Comparison of ENCODE assay signal across 10 mouse cellular contexts in genomic region chr4:13098849-13099248, GRCm38 (mm10).
DNase-seq lines count a peak whose midpoint lies in the region; ATAC-seq and TF ChIP-seq lines count a peak whose summit lies in the region.
"Had no signal": no experiment of that assay in that cellular context is flagged by ENCODE, and none has a peak within 500 bp of the region (broad histone marks: within the 10 kb centered on the region; RNA-seq: fewer than 3 reads in every experiment).

No protein-coding gene starts in this region.

- WGBS in heart, embryonic 11.5 days (ENCODE audit: insufficient replicate concordance), result 31% methylated on average over 3 of the region's 3 CpGs
- 29% methylated on average over 3 of the region's 3 CpGs for WGBS in liver, postnatal 0 days (ENCODE audit: insufficient replicate concordance)
- WGBS in stomach, postnatal 0 days, result 28% methylated on average over 3 of the region's 3 CpGs

- no peaks in the 10 kb centered on the region for H3K36me3 ChIP-seq in heart, embryonic 11.5 days (ENCODE audit: control insufficient read depth, insufficient read depth, low read length)
- no peaks in the 10 kb centered on the region for H3K36me3 ChIP-seq in C2C12 (ENCODE audit: control insufficient read depth, insufficient read depth)
- no peaks in the 10 kb centered on the region for H3K36me3 ChIP-seq in liver, postnatal 0 days (replicated peaks; ENCODE audit: insufficient read depth, low read length)
- H3K36me3 ChIP-seq in stomach, postnatal 0 days (ENCODE audit: control insufficient read depth, insufficient read depth, low read length), result no peaks in the 10 kb centered on the region
- H3K36me3 ChIP-seq: limb, embryonic 12.5 days; stomach, embryonic 15.5 days had no signal

- no peaks in the 10 kb centered on the region for H3K79me3 ChIP-seq in C2C12 (ENCODE audit: low read depth)

- no peak overlapping the region for H3K9ac ChIP-seq in heart, embryonic 11.5 days (ENCODE audit: low read depth, low read length)
- H3K9ac ChIP-seq in liver, postnatal 0 days (replicated peaks), result no peak overlapping the region
- no peak overlapping the region for H3K9ac ChIP-seq in stomach, postnatal 0 days (ENCODE audit: low read length)
- H3K9ac ChIP-seq: limb, embryonic 12.5 days; stomach, embryonic 15.5 days had no signal

- H3K4me2 ChIP-seq in heart, embryonic 11.5 days, result no peak overlapping the region
- no peak overlapping the region for H3K4me2 ChIP-seq in liver, postnatal 0 days (ENCODE audit: low read depth, low read length)
- no peak overlapping the region for H3K4me2 ChIP-seq in stomach, postnatal 0 days (replicated peaks; ENCODE audit: low read depth)
- H3K4me2 ChIP-seq: limb, embryonic 12.5 days; stomach, embryonic 15.5 days had no signal

- no peak overlapping the region for H3K4me3 ChIP-seq in heart, embryonic 11.5 days (ENCODE audit: low read depth, low read length)
- no peak overlapping the region for H3K4me3 ChIP-seq in C2C12 (ENCODE audit: insufficient read depth, poor library complexity, severe bottlenecking)
- H3K4me3 ChIP-seq in liver, postnatal 0 days (ENCODE audit: low read depth, low read length), result no peak overlapping the region
- H3K4me3 ChIP-seq in stomach, postnatal 0 days (ENCODE audit: low read depth, low read length), result no peak overlapping the region
- H3K4me3 ChIP-seq: limb, embryonic 12.5 days; stomach, embryonic 15.5 days had no signal

- no peaks in the 10 kb centered on the region for H3K27me3 ChIP-seq in heart, embryonic 11.5 days (ENCODE audit: control insufficient read depth, insufficient read depth, low read length)
- H3K27me3 ChIP-seq in C2C12 (ENCODE audit: control insufficient read depth, insufficient read depth, insufficient read length), result no peaks in the 10 kb centered on the region
- H3K27me3 ChIP-seq in liver, postnatal 0 days (ENCODE audit: insufficient read depth, low read length), result no peaks in the 10 kb centered on the region
- H3K27me3 ChIP-seq in stomach, postnatal 0 days (ENCODE audit: control insufficient read depth, insufficient read depth, low read length), result no peaks in the 10 kb centered on the region
- H3K27me3 ChIP-seq: limb, embryonic 12.5 days; stomach, embryonic 15.5 days had no signal

- TF ChIP-seq CTCF in C2C12 (IDR thresholded peaks at IDR 0.05; ENCODE audit: control insufficient read depth, insufficient read depth, insufficient read length), result peak; percentile 16
- peak; percentile 60 for TF ChIP-seq CTCF in liver, postnatal 0 days (IDR thresholded peaks at IDR 0.05; ENCODE audit: low read depth)
- TF ChIP-seq CTCF in stomach, postnatal 0 days (IDR thresholded peaks at IDR 0.05; ENCODE audit: low read depth), result peak; percentile 78

- no peak overlapping the region for H3ac ChIP-seq in C2C12 (ENCODE audit: control insufficient read depth, insufficient read length, low read depth)

- H3K27ac ChIP-seq in heart, embryonic 11.5 days (ENCODE audit: low read depth, low read length), result no peak overlapping the region
- H3K27ac ChIP-seq in liver, postnatal 0 days (ENCODE audit: low read depth), result no peak overlapping the region
- H3K27ac ChIP-seq in stomach, postnatal 0 days (replicated peaks), result no peak overlapping the region
- H3K27ac ChIP-seq: limb, embryonic 12.5 days; stomach, embryonic 15.5 days had no signal

- no peak for TF ChIP-seq EP300 in liver, postnatal 0 days (IDR thresholded peaks at IDR 0.05; ENCODE audit: low read depth)
- no peak for TF ChIP-seq EP300 in stomach, postnatal 0 days (optimal IDR thresholded peaks at IDR 0.05)

- H3K79me2 ChIP-seq in C2C12 (ENCODE audit: control insufficient read depth, insufficient read depth), result no peaks in the 10 kb centered on the region

- no peaks in the 10 kb centered on the region for H3K9me3 ChIP-seq in heart, embryonic 11.5 days (replicated peaks; ENCODE audit: control insufficient read depth, low read length)
- no peaks in the 10 kb centered on the region for H3K9me3 ChIP-seq in liver, postnatal 0 days (ENCODE audit: low read length)
- H3K9me3 ChIP-seq in stomach, postnatal 0 days (ENCODE audit: control insufficient read depth, low read length), result no peaks in the 10 kb centered on the region
- H3K9me3 ChIP-seq: limb, embryonic 12.5 days; stomach, embryonic 15.5 days had no signal

- peak; percentile 49 to 89 for DNase-seq in heart, adult 18-20 months
- DNase-seq in c-Kit-positive CD71-positive TER-119-negative erythroid progenitor cells, embryonic 14.5 days (ENCODE audit: low read depth), result peak; percentile 7
- peak; percentile 71 for DNase-seq in forelimb bud, embryonic 11.5 days (ENCODE audit: low read depth, low spot score)
- peak; percentile 58 for DNase-seq in kidney, postnatal 14 days
- peak; percentile 52 for DNase-seq in liver, postnatal 0 days
- peak; percentile 68 for DNase-seq in stomach, postnatal 0 days (ENCODE audit: low spot score)

- ATAC-seq in heart, embryonic 11.5 days (replicated peaks; ENCODE audit: insufficient number of reproducible peaks, low FRiP score, low TSS enrichment), result no peak
- ATAC-seq in liver, postnatal 0 days, result no peak
- ATAC-seq in stomach, postnatal 0 days (ENCODE audit: low FRiP score, low TSS enrichment), result no peak

- H3K4me1 ChIP-seq in heart, embryonic 11.5 days (ENCODE audit: control insufficient read depth, insufficient read depth, low read length), result peaks cover 2% of the 10 kb centered on the region; the same call in 1 of the 2 replicates
- no peaks in the 10 kb centered on the region for H3K4me1 ChIP-seq in liver, postnatal 0 days (ENCODE audit: insufficient read depth)
- H3K4me1 ChIP-seq in stomach, postnatal 0 days (replicated peaks; ENCODE audit: control insufficient read depth, insufficient read depth), result no peaks in the 10 kb centered on the region
- H3K4me1 ChIP-seq: stomach, embryonic 15.5 days had no signal

TF ChIP-seq in C2C12, 6 proteins besides CTCF, POLR2A, EP300 and RAD21:
- TF ChIP-seq FOSL1 (IDR thresholded peaks at IDR 0.05; ENCODE audit: insufficient read depth, low read length, poor library complexity, severe bottlenecking), result no peak
- no peak for TF ChIP-seq MAX (IDR thresholded peaks at IDR 0.05)
- no peak for TF ChIP-seq MYOD1 (IDR thresholded peaks at IDR 0.05; ENCODE audit: control insufficient read depth, insufficient read length, low read depth)
- no peak for TF ChIP-seq USF1 (IDR thresholded peaks at IDR 0.05; ENCODE audit: low read depth)
- TF ChIP-seq MYOG (IDR thresholded peaks at IDR 0.05; ENCODE audit: control insufficient read depth, extremely low read depth, insufficient read length), result no peak
- no peak for TF ChIP-seq CEBPB (IDR thresholded peaks at IDR 0.05; ENCODE audit: low read depth)

Comparison
In these comparisons a context has a peak if more than half of its experiments do, and no peak if none do; other contexts are left out.
1. DNase-seq: peak in every context shown above with its lines; median percentile 71 in forelimb bud, embryonic 11.5 days; 69 in heart, adult 18-20 months; 68 in stomach, postnatal 0 days; 58 in kidney, postnatal 14 days; 52 in liver, postnatal 0 days; 7 in c-Kit-positive CD71-positive TER-119-negative erythroid progenitor cells, embryonic 14.5 days.
2. CTCF ChIP-seq: peak in every context shown above with its lines; median percentile 78 in stomach, postnatal 0 days; 60 in liver, postnatal 0 days; 16 in C2C12.